Mouse (Mus musculus) 416B (cell line): ENCODE measurements around the gene Bmp3.

Source experiments
- DNase-seq: peaks from one replicate; pipeline ENCODE4 v3.0.0; 2011; ENCODE audit warnings: low read depth

The Bmp3 gene

DNA sequence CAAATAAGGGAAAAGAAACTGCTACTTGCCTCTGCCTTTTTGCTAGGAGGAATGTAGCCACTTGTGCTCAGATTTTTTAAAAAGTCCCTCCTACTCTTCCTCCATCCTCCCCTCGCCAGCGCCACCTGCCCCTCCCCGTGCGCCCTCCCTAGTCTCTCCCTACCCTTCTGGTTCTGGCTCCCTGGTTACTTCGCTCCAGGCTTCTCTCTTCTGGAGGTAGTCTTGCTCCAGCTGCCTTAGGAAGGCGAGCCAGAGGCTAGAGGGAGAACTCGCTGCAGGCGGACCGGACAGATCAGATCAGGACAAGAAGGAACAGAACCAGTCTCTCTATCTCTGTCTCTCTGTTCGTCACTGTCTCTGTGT is at the start of gene Bmp3:
Gene Bmp3 (plus strand): TSS at position 152 of the 363 bp plus-strand sequence.
- no peak for DNase-seq

DNA sequence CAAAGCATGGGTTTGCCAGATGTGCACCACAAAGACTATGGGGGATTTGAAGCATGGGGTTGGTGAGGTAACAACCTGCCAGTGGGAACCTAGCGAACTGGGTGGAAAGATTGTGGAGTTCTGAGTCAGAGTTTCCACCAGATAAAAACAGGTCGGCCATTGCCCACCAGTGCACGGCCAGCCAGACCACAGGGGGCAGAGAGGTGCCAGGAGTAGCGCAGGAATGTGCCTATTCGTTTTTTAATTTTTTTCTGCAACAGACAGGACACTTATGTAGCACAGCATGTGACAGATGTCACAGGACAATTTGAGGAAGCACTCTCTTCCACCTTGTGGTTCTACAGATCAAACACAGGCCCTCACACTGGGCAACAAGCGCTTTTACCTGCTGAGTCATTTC is 49.5 kb upstream of the Bmp3 start:
- DNase-seq = no peak

DNA sequence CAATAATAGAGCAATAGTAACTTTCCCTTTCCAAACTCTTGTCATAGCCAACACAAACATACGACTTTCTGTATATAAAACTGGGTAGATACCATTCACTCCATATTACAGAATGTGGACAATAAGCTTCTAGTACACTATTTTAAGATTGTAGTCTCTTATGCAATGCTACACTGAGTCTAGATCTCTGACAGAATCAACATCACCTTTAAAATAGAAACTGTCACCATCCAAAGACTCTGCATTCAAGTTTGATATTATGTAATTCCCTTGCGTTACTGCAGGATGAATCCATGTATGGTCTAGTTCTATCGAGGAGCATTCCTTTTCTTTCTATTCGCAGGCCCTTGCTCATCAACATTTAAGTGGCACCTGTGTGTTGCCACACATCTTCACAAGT is 47.7 kb upstream of the Bmp3 start:
- DNase-seq = no peak

DNA sequence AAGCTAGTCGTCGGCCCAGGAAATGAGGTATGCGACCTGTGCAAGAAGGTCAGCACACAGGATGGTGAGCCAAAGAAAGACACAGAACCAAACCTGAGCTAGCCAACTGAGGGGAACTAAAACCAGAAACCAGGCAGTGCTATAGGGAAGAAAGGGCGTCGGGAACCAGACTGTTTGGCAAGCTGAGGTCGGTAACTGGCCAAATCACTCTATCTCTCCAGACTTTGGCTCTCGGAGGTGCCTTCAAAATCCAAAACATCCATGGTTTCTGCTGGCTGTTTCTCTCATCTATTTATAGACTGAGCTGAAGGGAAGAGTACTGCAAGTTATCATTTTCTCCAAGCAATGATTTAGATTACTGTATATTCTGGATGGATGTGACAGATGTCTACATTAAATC is 47.2 kb upstream of the Bmp3 start:
- no peak for DNase-seq

DNA sequence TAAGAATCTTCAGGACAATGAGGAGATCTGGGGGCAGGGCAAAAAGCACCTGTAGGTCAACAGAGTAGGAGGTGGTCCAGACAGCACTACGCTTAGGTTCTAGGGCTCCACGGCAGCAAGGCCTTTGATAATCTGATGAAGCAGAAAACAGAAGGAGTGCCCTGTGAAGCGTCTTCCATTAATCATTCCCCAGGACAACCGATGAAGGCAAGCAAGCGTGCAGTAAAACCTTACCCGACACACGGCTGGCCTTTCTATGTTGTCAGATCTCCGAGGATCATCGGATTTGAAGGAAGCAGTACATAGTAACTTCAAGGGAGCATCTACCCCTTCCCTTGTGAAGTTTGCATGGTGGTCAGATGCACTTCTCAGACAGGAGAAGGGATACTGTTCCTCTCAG is 46.3 kb upstream of the Bmp3 start:
- no peak for DNase-seq

DNA sequence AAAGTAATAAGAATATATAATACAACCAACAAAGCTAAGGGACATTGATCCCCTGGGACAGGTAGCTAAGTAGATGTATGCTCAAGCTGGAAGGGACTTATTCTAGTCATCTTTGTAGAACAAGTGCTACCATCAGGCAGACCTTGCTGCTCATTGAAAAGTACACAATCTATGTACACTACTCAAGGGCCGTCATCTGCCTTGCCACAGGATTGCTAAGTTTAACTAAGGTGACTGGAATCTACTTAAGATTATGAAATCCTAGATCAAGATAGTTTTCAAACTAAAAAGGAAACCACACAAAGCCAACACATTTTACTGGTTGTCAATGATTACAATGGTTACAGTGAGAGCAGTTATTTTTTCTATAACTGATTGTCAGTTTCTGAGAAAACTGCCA is 41.8 kb upstream of the Bmp3 start:
- DNase-seq = no peak

DNA sequence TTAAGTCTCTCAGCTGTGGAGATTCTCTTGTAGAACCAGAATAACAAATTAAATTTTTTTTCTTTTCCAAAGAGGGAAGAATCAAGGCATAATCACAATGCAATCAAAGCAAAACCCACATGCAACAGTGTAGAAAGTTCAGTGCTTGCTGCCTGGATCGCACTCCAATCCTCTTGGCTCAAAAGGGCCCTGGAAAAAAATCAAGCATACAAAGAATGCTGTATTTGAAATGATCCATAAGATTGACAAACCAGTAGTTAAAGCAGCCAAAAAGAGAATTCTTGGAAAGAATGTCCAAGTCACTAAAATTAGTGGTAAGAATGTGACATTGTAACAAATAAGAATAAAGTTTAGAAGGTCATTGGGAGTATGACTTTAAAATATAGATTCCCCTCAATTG is 38.9 kb upstream of the Bmp3 start:
- no peak for DNase-seq

DNA sequence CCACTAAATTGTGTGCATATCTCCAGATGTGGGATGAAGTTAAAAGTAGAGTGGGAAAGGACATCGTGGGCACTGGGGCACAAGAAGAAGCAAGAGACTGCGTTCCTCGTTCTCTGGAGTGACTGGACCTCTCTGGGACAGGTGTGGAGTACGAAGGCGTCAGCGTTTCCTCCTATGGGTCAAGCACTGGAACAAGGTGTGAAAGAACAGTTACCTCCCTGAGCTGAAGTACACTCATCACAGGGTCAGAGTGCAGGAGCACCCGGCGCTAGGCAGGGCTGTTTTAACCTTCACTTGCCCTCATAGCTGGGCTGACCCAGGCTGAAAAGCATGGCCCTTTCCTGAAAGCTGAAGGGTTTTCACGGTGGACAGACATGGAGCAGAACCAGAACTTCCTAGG is 20.5 kb upstream of the Bmp3 start:
- DNase-seq = no peak

DNA sequence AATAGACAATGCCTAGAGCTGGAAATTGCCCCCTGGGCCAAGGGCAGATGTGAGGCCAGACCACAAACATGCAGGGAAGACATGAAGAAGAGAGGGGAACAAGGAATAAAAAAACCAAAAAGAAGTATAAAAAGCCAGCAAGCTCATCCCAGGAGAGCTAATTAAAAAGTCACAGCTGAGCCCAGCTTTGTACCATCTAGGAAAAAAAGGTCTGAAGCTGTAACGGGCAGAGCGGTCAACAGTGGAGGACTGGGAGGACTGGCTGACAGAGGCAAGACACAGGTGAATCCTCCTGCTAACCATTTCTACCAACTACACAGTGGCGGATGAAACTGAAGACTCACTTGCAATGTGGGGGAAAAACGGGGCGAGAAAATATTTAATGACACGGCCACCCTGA is 19.9 kb upstream of the Bmp3 start:
- DNase-seq = no peak

DNA sequence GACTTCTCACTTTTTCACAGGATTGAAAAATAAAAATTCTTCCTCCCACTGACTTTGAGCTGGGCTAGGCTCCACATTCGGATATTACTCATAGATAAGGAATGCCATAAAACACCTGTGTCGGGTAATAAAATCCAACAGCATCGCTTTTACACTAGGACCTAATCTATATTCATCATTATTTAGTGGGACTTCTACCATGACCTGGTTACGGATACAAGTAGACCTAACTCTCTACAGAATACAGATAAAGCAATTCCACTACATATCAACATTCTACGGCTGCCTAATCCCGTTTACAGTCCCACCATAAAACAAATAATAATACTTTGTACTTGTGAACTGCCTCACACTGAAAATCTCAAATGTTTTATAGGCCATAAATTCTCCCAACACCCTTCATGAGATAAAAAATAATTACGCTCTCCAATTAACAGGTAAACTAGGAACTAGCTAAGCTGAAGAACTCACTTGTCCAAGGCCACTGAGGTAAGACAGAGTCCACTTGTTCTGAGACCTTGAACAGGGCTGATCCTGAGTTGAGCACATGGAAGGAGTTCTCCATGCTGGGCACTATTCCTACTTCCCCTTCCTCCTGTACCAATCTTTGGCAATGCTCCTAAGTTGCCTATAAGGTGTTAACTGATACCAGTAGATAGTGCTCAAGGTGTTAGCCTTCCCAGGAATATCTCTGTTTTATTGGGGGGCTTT is 11.5 kb upstream of the Bmp3 start:
- DNase-seq = no peak

DNA sequence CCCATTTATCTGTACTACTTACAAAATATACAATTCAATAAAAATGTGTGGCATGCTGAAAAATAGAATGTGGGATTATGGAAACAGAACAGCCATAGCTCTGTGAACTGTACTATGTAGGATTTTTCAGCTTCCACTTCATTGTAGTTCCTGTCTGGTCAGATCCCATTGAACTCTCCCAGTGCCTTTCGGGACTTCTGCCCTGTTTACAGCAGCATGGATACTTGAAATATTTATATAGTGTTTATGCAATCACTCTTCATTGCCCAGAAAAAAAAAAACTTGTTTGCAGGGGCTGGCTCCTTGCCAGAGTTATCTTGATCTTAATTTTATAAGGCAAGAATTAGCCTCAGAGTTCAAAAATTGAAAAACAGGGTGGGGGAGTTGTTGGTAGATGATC is 9.6 kb upstream of the Bmp3 start:
- no peak for DNase-seq

DNA sequence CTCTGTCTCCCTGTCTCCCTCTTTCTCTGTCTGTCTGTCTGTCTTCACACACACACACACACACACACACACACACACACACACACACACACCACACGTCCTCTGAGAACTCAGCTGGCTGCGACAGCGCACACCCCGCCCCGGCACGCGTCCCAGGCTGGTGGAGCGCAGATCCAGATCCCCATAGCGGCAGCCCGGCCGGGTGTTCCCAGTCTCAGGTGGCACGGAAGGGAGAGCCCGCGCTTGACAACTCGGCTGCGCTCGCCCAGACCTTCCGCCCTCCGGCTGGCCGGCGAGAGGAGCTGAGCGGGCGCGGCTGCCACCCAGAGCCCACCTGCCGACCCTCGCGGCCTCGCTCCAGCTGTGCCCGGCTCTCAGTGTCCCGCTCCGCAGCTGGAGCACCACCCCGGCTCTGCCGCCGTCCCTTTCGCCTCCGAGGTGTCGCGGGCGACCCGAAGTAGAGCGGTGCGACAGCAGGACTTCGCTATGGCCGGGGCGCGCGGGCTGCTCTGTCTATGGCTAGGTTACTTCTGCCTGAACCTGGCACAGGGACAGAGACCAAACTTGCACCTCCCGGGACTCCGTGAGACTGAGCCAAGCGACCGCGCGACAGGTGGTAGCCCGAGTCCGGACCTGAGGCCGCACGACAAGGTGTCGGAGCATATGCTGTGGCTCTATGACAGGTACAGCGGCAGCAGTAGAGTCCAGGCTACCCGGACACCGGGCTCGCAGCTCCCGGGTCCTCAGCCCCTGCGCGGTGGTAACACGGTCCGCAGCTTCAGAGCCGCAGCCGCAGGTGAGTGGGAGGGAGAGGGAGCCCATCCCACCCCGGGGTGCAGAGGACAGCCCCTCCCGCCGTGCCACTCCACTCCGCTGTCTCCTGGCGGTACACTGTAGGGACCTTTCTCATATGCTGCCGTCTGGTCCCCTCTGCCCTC is 681 bp downstream of the Bmp3 start:
- no peak for DNase-seq

DNA sequence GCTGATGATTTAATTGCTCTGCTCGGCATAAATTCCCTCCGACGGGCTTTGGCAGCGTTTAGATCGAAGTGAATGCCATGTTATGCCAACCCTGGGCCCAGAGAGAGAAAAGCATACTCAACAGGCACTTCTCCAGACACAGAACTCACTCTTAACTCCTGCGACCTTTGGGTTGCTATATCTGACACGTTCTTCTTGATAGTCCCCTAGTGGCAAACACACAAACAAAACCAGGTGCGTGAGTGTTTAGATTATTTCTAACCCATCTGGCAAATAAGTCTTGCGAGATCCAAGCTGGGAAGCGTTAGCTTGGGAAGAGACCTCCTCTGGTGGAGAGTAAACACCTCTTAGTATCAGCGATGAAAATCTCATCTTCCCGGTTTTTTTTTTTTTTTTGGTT is 1.5 kb downstream of the Bmp3 start:
- DNase-seq = no peak

DNA sequence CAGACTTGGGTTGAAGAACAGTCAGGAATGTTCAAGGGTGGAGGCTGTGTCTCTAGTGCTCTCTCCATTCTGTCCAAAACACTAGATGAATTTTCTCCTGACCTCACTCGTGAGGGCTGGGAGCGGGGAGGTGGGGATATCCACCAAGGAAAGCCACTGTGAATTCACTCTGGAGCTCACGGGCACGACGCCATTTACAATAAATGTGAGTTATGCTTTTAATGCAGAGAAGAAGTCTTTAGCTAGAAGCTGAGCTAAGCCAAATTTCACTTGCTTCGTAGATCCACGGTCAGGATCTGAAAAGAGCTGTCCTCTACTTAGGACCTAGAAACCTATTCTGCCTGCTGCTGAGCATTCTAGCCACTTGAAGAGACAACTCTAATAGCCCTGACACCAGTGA is 2.1 kb downstream of the Bmp3 start:
- no peak for DNase-seq

DNA sequence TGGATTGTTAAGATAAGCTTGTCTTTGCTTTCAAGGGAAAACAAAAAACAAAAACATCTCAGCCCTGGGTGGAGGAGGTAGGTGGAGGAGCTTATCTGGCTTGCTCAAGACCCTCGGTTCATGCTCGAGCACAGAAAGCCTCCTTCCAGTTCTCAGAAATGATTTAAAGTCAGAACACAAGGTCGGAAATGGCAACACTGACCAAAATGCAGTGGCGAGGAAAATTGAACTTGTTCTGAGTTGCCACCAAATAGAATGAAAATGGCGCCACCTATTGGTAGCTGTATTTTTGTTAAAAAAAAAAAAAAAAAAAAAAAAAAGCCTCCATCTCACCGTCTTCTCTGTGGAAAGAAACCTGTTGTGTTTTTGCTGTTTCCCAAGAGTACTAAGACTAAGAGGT is 9.7 kb downstream of the Bmp3 start:
- peak; percentile 58 for DNase-seq

DNA sequence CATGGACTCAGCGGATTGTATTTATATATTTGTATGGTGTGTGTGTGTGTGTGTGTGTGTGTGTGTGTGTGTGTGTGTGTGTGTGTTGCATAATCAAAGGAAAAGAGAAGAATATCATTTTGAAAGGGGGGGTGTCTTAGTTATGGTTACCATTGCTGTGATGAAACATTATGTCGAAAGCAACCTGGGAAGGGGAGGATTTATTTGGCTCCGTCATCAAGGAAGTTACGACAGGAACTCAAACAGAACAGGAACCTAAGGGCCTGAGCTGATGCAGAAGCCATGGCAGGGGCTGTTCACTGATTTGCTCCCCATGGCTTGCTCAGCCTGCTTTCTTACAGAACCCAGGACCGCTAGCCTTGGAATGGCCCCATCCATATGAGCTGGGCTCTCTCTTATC is 10.9 kb downstream of the Bmp3 start:
- peak; percentile 66 for DNase-seq

DNA sequence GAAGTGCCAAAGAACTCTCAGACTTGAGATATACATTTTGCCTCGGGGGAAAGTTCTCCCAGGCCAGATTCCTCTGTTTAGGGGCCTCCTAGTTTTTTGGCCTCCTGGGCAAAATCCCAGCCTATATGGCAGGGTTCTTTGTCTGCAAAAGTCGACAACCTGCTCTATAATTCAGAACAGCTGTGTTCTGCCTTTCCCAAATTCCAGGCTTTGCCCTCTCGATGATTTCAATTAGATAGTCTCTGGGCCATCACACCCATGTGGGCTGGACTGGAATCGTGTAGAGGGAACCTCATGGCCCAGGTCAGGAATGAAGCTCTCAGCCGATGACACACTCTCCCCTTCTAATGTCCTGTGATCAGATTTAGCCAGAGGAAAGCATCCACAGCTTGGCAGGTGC is 21.8 kb downstream of the Bmp3 start:
- no peak for DNase-seq

DNA sequence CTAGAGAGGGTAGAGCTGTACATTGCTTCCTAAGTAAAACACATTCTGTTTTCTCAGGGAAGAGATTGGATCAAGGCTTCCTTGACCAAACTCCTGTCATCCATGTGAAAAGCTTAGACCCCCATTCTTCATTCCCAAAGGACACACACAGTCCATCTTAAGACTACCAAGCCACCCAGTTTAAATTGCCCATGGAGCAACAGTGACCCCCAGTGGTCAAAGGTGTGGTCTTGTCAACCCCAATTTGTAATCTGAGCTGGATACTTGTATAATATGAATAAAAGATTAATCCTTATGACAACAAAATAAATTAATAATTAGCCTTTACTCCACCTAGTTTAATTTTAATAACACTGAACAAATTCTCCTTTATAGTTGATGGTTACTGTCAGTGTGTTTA is 24.7 kb downstream of the Bmp3 start:
- DNase-seq = peak; percentile 57

DNA sequence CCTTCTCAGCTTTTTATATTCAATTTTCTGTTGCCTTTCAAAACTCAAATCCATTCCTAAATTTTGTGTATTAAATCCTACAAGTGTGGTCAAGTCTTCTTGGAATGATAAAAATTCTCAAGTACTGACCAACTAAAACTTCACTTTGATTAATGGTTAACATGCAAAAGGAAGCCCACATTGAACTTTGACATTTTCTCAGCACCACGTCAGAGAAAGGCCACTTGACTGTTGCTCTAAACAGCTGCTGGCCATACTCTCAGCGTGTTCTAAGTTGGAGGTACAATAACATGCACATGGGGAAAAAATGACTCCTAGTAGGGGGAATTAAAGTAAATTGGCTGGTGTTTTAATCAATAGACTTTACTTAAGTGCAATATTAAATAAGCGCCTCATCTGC is 27.9 kb downstream of the Bmp3 start:
- DNase-seq = no peak

DNA sequence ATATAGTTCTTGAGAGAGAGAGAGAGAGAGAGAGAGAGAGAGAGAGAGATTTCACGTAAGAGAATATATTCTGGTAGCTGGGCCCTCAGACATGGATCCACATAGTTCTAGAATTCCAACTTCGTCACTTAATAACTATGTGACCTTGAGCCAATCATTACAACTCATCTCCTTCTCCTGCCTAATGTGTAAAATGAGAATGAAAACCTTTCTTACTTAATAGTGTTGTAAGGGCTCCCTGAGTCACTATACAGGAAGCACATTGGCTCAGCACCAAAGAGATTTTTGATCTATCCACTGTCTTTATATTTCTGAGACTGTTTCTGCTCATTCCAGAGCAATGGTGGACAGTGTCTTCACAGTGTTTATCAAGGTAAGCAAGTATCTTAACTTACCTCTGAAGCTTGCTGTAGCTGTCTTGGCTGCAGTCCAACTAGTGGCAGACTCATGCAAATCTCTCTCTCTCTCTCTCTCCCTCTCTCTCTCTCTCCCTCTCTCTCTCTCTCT is 36.4 kb downstream of the Bmp3 start:
- no peak for DNase-seq

DNA sequence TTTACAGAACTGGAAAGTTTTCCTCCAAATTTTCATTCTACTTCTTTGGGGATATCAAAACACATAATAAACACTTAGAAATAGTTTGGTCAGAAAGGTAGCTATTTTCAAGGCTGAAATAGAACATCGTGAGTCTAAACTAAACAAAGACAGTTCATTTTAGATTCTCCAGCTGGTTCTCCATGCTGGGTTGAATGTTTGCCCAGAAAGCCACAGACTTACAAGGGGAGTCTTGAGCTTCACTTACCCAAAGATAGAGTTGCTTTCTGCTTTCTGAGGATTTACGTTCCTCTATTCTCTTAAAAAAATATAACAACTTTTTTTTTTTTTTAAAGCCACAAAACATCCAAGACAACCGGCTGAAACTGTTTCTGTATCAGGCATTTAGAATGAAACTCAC is 40.1 kb downstream of the Bmp3 start:
- DNase-seq = no peak

DNA sequence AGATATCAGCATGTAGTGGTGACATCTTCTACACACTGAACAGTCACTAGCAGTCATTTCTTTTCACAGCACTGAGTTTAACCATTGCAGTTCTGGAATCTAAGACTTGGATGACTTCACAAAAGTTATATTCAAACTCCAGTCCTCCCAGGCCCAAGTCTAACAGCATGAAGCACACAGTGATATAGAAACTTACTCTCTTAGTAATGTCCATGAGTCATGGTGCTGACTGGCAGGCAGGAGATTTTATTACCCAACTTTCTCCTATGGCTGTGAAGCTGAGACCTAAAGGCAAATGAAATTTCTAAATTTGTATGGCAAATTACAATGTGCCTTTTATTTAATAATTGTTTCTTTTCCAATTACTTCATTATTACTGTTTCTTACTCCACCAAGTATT is 43.7 kb downstream of the Bmp3 start:
- DNase-seq = no peak

DNA sequence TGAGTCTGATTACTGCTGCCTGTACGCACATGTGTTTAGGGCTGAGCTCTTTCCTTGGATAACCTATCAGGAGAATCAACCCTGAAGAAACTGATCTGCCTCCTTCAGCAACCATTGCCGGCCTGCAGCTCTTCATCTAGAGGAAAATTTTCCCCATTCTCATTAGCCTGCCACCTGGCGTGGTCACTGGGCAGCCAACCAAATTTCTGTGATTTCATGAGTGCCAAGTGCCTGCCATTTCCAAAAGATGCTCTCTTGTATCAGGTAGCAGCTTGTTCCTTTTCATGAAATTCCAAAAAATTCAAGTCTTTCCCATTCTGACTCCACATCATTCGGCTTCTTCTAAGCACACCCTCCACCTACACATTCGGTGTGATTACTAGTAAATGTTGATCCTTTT is 46.7 kb downstream of the Bmp3 start:
- no peak for DNase-seq

DNA sequence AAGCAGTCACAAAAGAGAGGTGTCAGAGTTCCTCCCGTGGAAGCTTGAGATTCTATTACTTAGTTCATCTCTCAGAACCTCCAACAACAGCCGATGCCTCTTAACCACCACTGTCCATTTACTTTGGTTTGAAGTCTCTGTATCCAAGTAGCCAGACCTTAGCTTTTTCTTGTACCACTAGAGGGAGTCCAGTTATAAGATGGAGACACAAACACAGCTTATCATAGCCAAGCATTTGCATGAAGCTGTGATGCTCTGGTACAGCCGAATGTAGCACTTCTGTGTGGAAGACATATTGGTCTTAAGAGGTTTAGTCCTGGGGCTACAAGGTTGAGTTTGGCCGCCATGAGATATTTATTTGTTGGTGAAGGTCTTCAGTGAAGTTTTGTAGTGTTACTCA is 48.1 kb downstream of the Bmp3 start:
- DNase-seq = peak; percentile 5
